Mouse (Mus musculus) midbrain, embryonic 11.5 days (tissue): ENCODE measurements around the gene Ndufa4. TPM values are rescaled to one million over a fixed set of nuclear protein-coding genes. Genes with fewer than 3 reads are reported as not detected.
A peak's percentile ranks its signal among the peaks of the same experiment; 100 is the strongest.

Experiments
- ATAC-seq: fragments of 200-750 bp; cut with Nextera tagmentation; 2 replicates; pipeline ENCODE4 v1.8.0; 2017; ENCODE audit warnings: moderate TSS enrichment, moderate library complexity; ENCODE audit not compliant: low FRiP score
- DNase-seq: peaks from one replicate; pipeline ENCODE4 v3.0.0; 2015; ENCODE audit warnings: low spot score; ENCODE audit errors: missing footprints
- H3K27ac ChIP-seq: fragments of 300-500 bp; sonication (generic); 2 replicates; pipeline ENCODE4 v1.5.1; 2014; ENCODE audit warnings: low read depth, low read length
- H3K27me3 ChIP-seq: fragments of 300-500 bp; sonication (generic); 2 replicates; pipeline ENCODE4 v1.6.1; 2014; ENCODE audit warnings: mild to moderate bottlenecking, low read length, moderate library complexity, mixed read lengths; ENCODE audit not compliant: control insufficient read depth, insufficient read depth
- H3K36me3 ChIP-seq: fragments of 300-500 bp; sonication (generic); 2 replicates; pipeline ENCODE4 v1.6.1; 2014; ENCODE audit warnings: mild to moderate bottlenecking, low read length, moderate library complexity, mixed read lengths; ENCODE audit not compliant: control insufficient read depth, insufficient read depth
- H3K4me1 ChIP-seq: fragments of 300-500 bp; sonication (generic); 2 replicates; pipeline ENCODE4 v1.6.1; 2014; ENCODE audit warnings: low read length; ENCODE audit not compliant: control insufficient read depth, insufficient read depth
- H3K4me2 ChIP-seq: fragments of 300-500 bp; sonication (generic); 2 replicates; pipeline ENCODE4 v1.6.1; 2014; ENCODE audit warnings: mild to moderate bottlenecking, moderate library complexity
- H3K4me3 ChIP-seq: fragments of 300-500 bp; sonication (generic); 2 replicates; pipeline ENCODE4 v1.5.1; 2014; ENCODE audit warnings: low read depth, low read length
- H3K9ac ChIP-seq: fragments of 300-500 bp; sonication (generic); 2 replicates; pipeline ENCODE4 v1.6.1; 2014; ENCODE audit warnings: low read length
- H3K9me3 ChIP-seq: fragments of 300-500 bp; sonication (generic); 2 replicates; pipeline ENCODE4 v1.6.1; 2016; ENCODE audit warnings: low read length; ENCODE audit not compliant: control insufficient read depth
- WGBS: fragments of 180-500 bp; shearing (Covaris S2); extraction: QIAGEN DNeasy Blood & Tissue Kit; methylation state at CpG from one replicate; pipeline ENCODE4 v1.1.7; 2014; 5-methylcytosine and 5-hydroxymethylcytosine counted together
- polyA plus RNA-seq: library from polyadenylated mRNA; unstranded; fragments of >200 nt; fragmentation: Nextera tagmentation; extraction: Ambion mirVana; gene quantifications from 2 replicates; pipeline ENCODE4 v1.2.1, GENCODE M21; 2014

Ndufa4 gene
- polyA plus RNA-seq, result 765 and 832 TPM in 2 replicates

DNA sequence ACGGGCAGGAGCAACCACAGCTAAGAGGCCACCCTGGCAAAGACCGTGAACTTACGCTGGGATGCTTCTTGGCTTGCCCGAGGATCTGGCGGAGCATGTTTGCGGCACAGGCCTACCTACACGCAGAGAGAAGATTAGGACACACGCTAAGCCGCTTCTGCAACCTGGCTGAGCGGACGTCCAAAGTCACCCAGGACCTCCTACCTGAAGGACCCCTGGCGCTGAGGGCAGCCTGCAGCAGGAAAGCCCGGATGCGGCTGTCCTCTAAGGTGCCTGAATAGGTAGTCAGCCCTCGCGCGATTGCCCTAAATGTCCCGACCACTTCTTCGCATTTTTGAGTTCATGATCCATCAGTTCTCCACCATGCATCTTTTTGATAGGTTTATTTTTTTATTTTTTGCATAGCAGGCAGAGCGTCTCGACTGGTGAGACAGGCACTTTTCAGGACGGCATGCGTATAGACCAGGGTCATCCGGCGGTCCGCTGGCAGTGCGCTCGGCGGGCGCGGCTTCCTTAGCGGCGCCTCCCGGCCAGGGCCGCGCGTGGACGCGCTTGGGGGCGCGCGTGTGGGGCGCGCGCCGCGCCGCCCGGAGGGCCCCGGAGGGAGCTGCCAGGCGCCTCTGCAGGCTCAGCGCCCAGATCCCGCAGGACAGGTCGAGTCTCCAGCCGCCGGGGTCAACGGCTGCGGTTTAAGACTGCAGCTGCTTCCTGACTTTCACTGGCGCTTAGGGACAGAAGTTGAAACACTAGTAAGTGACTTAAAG is at the start of gene Ndufa4, which contains the start of gene Phf14:
Gene Ndufa4, minus strand, starts transcription at position 229 of the 764 bp plus-strand sequence.
Gene Phf14, plus strand, starts transcription at position 541 of the 764 bp plus-strand sequence.
- Histone ChIP-seq H3K9me3 (no peaks in the 10 kb centered on the region), H3K9ac (peak within 1 kb of the TSS; percentile 87), H3K4me1 (peaks cover 9% of the 10 kb centered on the region; the same call in 1 of the 2 replicates), H3K4me3 (peak within 1 kb of the TSS; percentile 80), H3K27ac (0 out of 2 replicates have a peak within 1 kb of the TSS, but pooled peaks have one; percentile 10), H3K4me2 (peak within 1 kb of the TSS; percentile 50), H3K36me3 (no peaks in the 10 kb centered on the region; the same call in 1 of the 2 replicates), H3K27me3 (no peaks in the 10 kb centered on the region)
- under 1% methylated on average over 59 of the region's 59 CpGs for WGBS
- peak; percentile 98 for ATAC-seq
- peak; percentile 98 for DNase-seq

DNA sequence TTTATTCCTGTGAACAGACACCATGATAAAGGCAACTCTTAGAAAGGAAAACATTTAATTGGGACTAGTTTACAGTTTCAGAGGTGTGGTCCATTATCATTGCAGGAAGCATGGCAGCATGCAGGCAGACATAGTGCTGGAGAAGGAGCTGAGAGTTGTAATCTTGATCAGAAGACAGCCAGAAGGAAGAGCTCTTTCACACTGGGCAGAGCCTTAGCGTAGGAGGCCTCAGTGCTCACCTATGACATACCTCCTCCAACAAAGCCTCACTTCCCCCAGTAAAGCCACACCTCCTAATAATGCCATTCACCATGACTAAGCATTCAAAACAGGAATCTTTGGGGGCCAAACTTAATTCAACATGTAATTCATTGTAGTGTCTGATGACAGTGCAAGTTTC is 40.8 kb upstream of the Ndufa4 start:
- H3K9ac ChIP-seq, result no peak overlapping the region
- peaks cover 2% of the 10 kb centered on the region; the same call in 1 of the 2 replicates for H3K36me3 ChIP-seq
- H3K4me2 ChIP-seq, result no peak overlapping the region
- H3K27ac ChIP-seq, result no peak overlapping the region
- no peaks in the 10 kb centered on the region for H3K9me3 ChIP-seq
- no peak for ATAC-seq
- WGBS, result 93% methylated on average over 1 of the region's 1 CpGs
- H3K4me1 ChIP-seq, result no peaks in the 10 kb centered on the region
- no peaks in the 10 kb centered on the region for H3K27me3 ChIP-seq
- H3K4me3 ChIP-seq, result no peak overlapping the region
- no peak for DNase-seq

DNA sequence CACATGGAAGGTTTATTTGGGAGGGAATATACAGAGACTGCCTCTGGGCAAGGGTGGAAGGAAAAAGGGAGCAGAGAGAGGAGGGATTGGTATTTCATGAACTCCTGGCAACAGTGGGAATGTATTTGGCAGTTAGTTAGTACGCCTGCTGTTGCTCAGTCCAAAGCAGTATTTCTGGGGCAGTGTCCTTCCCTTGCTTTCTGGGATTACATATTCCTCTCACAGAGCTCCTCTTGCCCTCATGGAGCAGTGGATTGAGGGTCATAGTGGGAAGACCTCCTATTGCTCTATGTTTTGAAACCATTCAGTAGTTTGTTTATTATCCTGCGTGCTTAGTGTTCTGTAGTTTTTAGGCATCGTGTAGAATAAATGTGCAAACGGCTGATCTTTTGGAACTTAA is 34.8 kb upstream of the Ndufa4 start:
- WGBS, result 90% methylated on average over 4 of the region's 4 CpGs
- no peak for DNase-seq
- Histone ChIP-seq H3K4me2 (no peak overlapping the region), H3K9me3 (no peaks in the 10 kb centered on the region), H3K27me3 (no peaks in the 10 kb centered on the region), H3K27ac (no peak overlapping the region), H3K4me3 (no peak overlapping the region), H3K9ac (no peak overlapping the region), H3K4me1 (no peaks in the 10 kb centered on the region), H3K36me3 (0 out of 2 replicates have a peak, but pooled peaks cover 2% of the 10 kb centered on the region)
- no peak for ATAC-seq

DNA sequence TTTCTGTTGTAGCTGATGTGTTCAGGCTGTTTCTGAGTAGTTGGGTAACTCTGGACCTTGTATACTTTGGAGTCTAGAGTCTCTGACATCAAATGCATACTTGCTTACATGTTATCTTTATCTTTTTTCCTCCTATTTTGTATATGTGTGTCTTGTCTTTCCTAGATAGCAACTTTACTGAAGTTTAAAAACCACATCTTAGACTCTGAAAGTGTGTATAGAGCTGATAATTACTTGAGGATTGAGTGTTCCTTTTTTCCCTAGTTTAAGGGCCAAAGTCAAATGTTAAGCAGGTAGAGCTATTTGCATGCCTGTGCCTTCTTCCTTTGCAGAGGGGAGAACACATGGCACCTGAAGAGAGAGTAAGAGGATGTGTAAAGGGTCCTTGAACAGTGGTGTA is 33.6 kb upstream of the Ndufa4 start:
- Histone ChIP-seq H3K4me2 (no peak overlapping the region), H3K4me3 (no peak overlapping the region), H3K9ac (no peak overlapping the region), H3K36me3 (no peaks in the 10 kb centered on the region), H3K4me1 (no peaks in the 10 kb centered on the region), H3K27ac (no peak overlapping the region), H3K27me3 (no peaks in the 10 kb centered on the region), H3K9me3 (no peaks in the 10 kb centered on the region)
- ATAC-seq (no peak), DNase-seq (no peak)

DNA sequence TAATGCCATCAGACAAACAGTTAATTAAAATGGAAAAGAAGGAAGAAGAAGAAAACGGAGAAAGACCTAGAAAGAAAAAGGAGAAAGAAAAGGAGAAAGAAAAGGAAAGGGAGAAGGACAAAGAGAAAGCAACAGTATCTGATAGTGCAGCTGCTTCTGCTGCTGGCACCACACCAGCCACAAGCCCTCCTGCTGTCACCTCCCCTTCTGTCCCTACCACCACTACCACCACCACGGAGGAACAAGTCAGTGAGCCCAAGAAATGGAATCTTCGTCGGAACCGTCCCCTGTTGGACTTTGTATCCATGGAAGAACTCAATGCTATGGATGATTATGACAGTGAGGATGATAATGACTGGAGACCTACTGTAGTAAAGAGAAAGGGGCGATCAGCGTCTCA is 26.1 kb upstream of the Ndufa4 start:
- H3K9me3 ChIP-seq, result no peaks in the 10 kb centered on the region
- H3K27ac ChIP-seq, result no peak overlapping the region
- H3K4me2 ChIP-seq, result no peak overlapping the region
- no peak overlapping the region for H3K9ac ChIP-seq
- no peaks in the 10 kb centered on the region; the same call in 1 of the 2 replicates for H3K4me1 ChIP-seq
- no peak overlapping the region for H3K4me3 ChIP-seq
- ATAC-seq (no peak), DNase-seq (no peak)
- no peaks in the 10 kb centered on the region for H3K27me3 ChIP-seq
- 0 out of 2 replicates have a peak, but pooled peaks cover 2% of the 10 kb centered on the region for H3K36me3 ChIP-seq
- WGBS, result 96% methylated on average over 7 of the region's 7 CpGs

DNA sequence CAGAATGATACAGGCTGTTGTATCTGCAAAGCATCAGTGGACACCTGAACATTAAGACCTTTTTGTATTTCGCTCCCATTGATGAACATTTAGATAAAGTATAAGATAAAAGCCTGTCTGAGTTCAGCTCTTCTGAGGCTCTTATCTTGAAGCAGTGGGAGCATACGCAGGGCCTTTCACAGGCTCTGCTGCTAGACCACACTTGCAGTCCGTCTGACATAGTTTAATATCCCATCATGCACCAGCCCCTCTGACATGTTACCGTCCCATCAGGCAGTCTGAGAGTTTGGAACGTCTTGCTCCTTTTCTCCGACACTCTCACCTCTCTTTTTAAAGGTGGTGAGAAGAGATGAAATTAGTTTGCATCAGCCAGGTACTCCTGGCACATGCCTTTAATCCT is 20.2 kb upstream of the Ndufa4 start:
- no peak for DNase-seq
- H3K9ac ChIP-seq, result peak overlapping the region; percentile 97; the same call in 1 of the 2 replicates
- peaks cover 9% of the 10 kb centered on the region; the same call in 1 of the 2 replicates for H3K4me1 ChIP-seq
- ATAC-seq, result no peak
- no peak overlapping the region for H3K4me3 ChIP-seq
- WGBS, result 80% methylated on average over 6 of the region's 6 CpGs
- H3K27ac ChIP-seq, result no peak overlapping the region
- H3K4me2 ChIP-seq, result peak overlapping the region; percentile 73
- peaks cover 6% of the 10 kb centered on the region; the same call in 1 of the 2 replicates for H3K36me3 ChIP-seq
- H3K9me3 ChIP-seq, result peaks cover 3% of the 10 kb centered on the region; the same call in 1 of the 2 replicates
- H3K27me3 ChIP-seq, result no peaks in the 10 kb centered on the region

DNA sequence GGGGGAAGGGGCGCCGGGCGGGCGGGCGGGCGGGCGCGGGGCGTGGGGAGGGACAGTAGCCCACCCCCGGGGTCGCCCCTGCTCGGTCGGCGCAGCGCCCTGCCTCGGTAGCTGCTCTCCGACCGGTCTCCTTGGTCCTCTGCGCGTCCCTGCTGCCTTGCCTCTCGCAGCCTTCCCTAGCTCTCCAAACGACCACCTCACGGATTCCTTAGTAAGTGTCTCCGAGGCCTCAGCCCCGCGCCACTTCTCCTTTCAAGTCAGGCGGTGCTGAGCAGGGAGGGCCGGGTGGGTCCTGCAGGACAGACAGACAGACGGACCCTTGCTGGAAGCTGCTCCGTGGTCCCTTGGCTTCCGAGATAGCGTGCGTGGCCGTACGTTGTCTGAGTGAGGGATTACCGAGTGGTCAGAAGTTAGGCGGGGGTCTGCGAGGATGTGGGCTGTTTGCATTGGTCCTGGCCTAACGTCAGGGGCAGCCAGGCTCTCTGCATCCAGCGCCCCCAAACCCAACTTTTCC is 18.8 kb upstream of the Ndufa4 start:
- peak overlapping the region; percentile 97 for H3K9ac ChIP-seq
- peak; percentile 89 for ATAC-seq
- WGBS, result under 1% methylated on average over 38 of the region's 40 CpGs

DNA sequence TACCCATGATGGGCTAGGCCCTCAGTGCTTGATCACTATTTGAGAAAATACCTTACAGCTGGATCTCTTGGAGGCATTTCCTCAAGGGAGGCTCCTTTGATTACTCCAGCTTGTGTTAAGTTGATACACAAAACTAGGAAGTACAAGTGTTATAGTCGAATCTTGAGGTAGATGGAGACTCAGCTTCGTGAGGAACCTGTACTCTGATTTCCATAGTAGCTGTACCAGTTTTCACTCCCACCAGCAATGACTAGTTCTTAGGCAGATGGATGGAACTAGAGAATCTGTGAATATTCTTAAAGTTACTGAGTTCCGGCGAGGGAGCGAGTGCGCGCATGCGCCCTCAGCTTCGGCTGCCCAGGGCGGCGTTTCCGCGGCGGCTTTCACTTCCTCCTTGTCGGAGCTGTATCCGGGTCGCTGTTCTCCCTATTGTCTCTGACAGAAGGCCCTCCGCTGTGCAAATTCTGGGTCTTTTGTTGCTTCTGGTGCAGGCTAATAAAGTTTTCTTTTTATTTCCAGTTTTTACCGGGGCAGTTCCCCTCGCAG is 18.3 kb upstream of the Ndufa4 start:
- DNase-seq (peak; percentile 98), ATAC-seq (peak; percentile 95)
- WGBS, result 2% methylated on average over 20 of the region's 20 CpGs
- Histone ChIP-seq H3K36me3 (peaks cover 6% of the 10 kb centered on the region; the same call in 1 of the 2 replicates), H3K4me3 (peak overlapping the region; percentile 88), H3K27me3 (no peaks in the 10 kb centered on the region), H3K4me1 (peaks cover 9% of the 10 kb centered on the region; the same call in 1 of the 2 replicates), H3K9me3 (peaks cover 3% of the 10 kb centered on the region; the same call in 1 of the 2 replicates), H3K9ac (peak overlapping the region; percentile 97), H3K4me2 (peak overlapping the region; percentile 73), H3K27ac (peak overlapping the region; percentile 96)

More for the DNA sequence above, 18.8 kb upstream of the Ndufa4 start:
- peaks cover 9% of the 10 kb centered on the region; the same call in 1 of the 2 replicates for H3K4me1 ChIP-seq
- peaks cover 3% of the 10 kb centered on the region; the same call in 1 of the 2 replicates for H3K9me3 ChIP-seq
- H3K27me3 ChIP-seq, result no peaks in the 10 kb centered on the region
- peak overlapping the region; percentile 88 for H3K4me3 ChIP-seq
- DNase-seq, result peak; percentile 97
- H3K36me3 ChIP-seq, result peaks cover 6% of the 10 kb centered on the region; the same call in 1 of the 2 replicates
- peak overlapping the region; percentile 96 for H3K27ac ChIP-seq
- H3K4me2 ChIP-seq, result peak overlapping the region; percentile 73
